Mouse (Mus musculus) myocyte (in vitro differentiated cells): ENCODE measurements around the gene Arhgap28. TPM values are rescaled to one million over a fixed set of nuclear protein-coding genes. Genes with fewer than 3 reads are reported as not detected.

Source experiments
- H3K27me3 ChIP-seq: one replicate; pipeline ENCODE4 v1.6.1; 2011; ENCODE audit not compliant: control insufficient read depth, insufficient read depth, insufficient read length
- H3K36me3 ChIP-seq: one replicate; pipeline ENCODE4 v1.6.1; 2011; ENCODE audit not compliant: control insufficient read depth, insufficient read depth
- H3K4me2 ChIP-seq: one replicate; pipeline ENCODE4 v1.6.1; 2011; ENCODE audit warnings: low read depth, control low read depth
- H3K4me3 ChIP-seq: one replicate; pipeline ENCODE4 v1.5.1; 2011; ENCODE audit warnings: mild to moderate bottlenecking, control low read depth, moderate library complexity
- H3K79me2 ChIP-seq: one replicate; pipeline ENCODE4 v1.6.1; 2011; ENCODE audit not compliant: control insufficient read depth, insufficient read depth
- H3ac ChIP-seq: one replicate; pipeline ENCODE4 v1.6.1; 2011; ENCODE audit not compliant: control insufficient read depth, insufficient read length
- CEBPB ChIP-seq: IDR thresholded peaks from 2 replicates; pipeline ENCODE4 v1.6.1; 2011; ENCODE audit warnings: mild to moderate bottlenecking, moderate library complexity; ENCODE audit not compliant: poor library complexity, insufficient read depth, severe bottlenecking
- E2F4 ChIP-seq: IDR thresholded peaks from one replicate; pipeline ENCODE4 v1.6.1; 2011; ENCODE audit warnings: mild to moderate bottlenecking, control low read depth, moderate library complexity; ENCODE audit not compliant: insufficient read depth
- MAX ChIP-seq: IDR thresholded peaks from one replicate; pipeline ENCODE4 v1.6.1; 2011; ENCODE audit warnings: low read depth, mild to moderate bottlenecking, control low read depth
- MYOD1 ChIP-seq, 3 experiments: IDR thresholded peaks; one replicate each; pipeline ENCODE4 v1.6.1; 2011; ENCODE audit warnings: control low read depth in 2 of 3, low read depth in 2 of 3, mild to moderate bottlenecking in 2 of 3, moderate library complexity in 1 of 3; ENCODE audit not compliant: insufficient read length in 2 of 3, control insufficient read depth in 1 of 3
- MYOG ChIP-seq, 3 experiments: IDR thresholded peaks; one replicate each; pipeline ENCODE4 v1.6.1; 2011; ENCODE audit warnings: control low read depth in 2 of 3, low read depth in 2 of 3, mild to moderate bottlenecking in 2 of 3; ENCODE audit not compliant: insufficient read length in 2 of 3, control insufficient read depth in 1 of 3, insufficient read depth in 1 of 3
- POLR2A ChIP-seq: IDR thresholded peaks from one replicate; pipeline ENCODE4 v1.6.1; 2011; ENCODE audit warnings: low read depth, mild to moderate bottlenecking, control low read depth, moderate library complexity; ENCODE audit not compliant: insufficient read length
- POLR2AphosphoS2 ChIP-seq: IDR thresholded peaks from one replicate; pipeline ENCODE4 v1.6.1; 2011; ENCODE audit warnings: low read depth, control low read depth; ENCODE audit not compliant: insufficient read length
- REST ChIP-seq: IDR thresholded peaks from one replicate; pipeline ENCODE4 v1.6.1; 2011; ENCODE audit warnings: mild to moderate bottlenecking, control low read depth, moderate library complexity; ENCODE audit not compliant: insufficient read depth, insufficient read length
- SRF ChIP-seq: IDR thresholded peaks from one replicate; pipeline ENCODE4 v1.6.1; 2011; ENCODE audit warnings: low read depth; ENCODE audit not compliant: control insufficient read depth, insufficient read length
- TCF12 ChIP-seq: IDR thresholded peaks from one replicate; pipeline ENCODE4 v1.6.1; 2011; ENCODE audit warnings: mild to moderate bottlenecking, control low read depth; ENCODE audit not compliant: poor library complexity, insufficient read depth, severe bottlenecking
- TCF3 ChIP-seq: IDR thresholded peaks from one replicate; pipeline ENCODE4 v1.6.1; 2011; ENCODE audit warnings: low read depth, control low read depth; ENCODE audit not compliant: insufficient read length
- USF1 ChIP-seq: IDR thresholded peaks from one replicate; pipeline ENCODE4 v1.6.1; 2011; ENCODE audit warnings: low read depth, mild to moderate bottlenecking, control low read depth, moderate library complexity
- polyA plus RNA-seq: library from polyadenylated mRNA; unstranded; fragments of >200 nt; fragmentation: generic; extraction: Trizol; gene quantifications from one replicate; pipeline ENCODE4 v1.2.1, GENCODE M21; 2012; ENCODE audit warnings: missing spikeins

The Arhgap28 gene
- polyA plus RNA-seq, 1 experiment = 19.8 TPM

GRCm38 (mm10) chr17:67908137-67908536, 95.8 kb downstream of the Arhgap28 start:
- Histone ChIP-seq H3K36me3 (no peaks in the 10 kb centered on the region), H3K79me2 (peaks cover 13% of the 10 kb centered on the region), H3K27me3 (no peaks in the 10 kb centered on the region), H3K4me3 (no peak overlapping the region), H3ac (no peak overlapping the region), H3K4me2 (peak overlapping the region; percentile 28)
- TF ChIP-seq SRF (no peak), REST (no peak), POLR2AphosphoS2 (no peak), TCF12 (no peak), E2F4 (no peak), MYOG (IDR thresholded peaks at IDR 0.05; ENCODE audit: control insufficient read depth in 1 of 3, insufficient read depth in 1 of 3, insufficient read length in 2 of 3, low read depth in 2 of 3) (no peak), USF1 (no peak), MYOD1 (IDR thresholded peaks at IDR 0.05; ENCODE audit: control insufficient read depth in 1 of 3, insufficient read length in 2 of 3, low read depth in 2 of 3) (no peak), CEBPB (no peak), TCF3 (no peak), MAX (no peak)

- TF ChIP-seq USF1 = no peak
- no peak for TF ChIP-seq TCF3
- TF ChIP-seq CEBPB = no peak
- TF ChIP-seq MYOG (IDR thresholded peaks at IDR 0.05; ENCODE audit: control insufficient read depth in 1 of 3, insufficient read depth in 1 of 3, insufficient read length in 2 of 3, low read depth in 2 of 3) = peak in 1 of 3 experiments; percentile 53
- TF ChIP-seq MYOD1 (IDR thresholded peaks at IDR 0.05; ENCODE audit: control insufficient read depth in 1 of 3, insufficient read length in 2 of 3, low read depth in 2 of 3) = peak in 1 of 3 experiments; percentile 52
- TF ChIP-seq POLR2A = no peak
- H3K79me2 ChIP-seq = peaks cover 11% of the 10 kb centered on the region
- H3K36me3 ChIP-seq = no peaks in the 10 kb centered on the region
- no peak overlapping the region for H3K4me3 ChIP-seq
- no peak overlapping the region for H3ac ChIP-seq
- no peak overlapping the region for H3K4me2 ChIP-seq
- no peaks in the 10 kb centered on the region for H3K27me3 ChIP-seq
Measured at GRCm38 (mm10) chr17:67907532-67908054, 96.3 kb downstream of the Arhgap28 start.

- no peak overlapping the region for H3K4me3 ChIP-seq
- no peak for TF ChIP-seq REST
- no peak for TF ChIP-seq E2F4
- no peak for TF ChIP-seq SRF
- TF ChIP-seq MYOD1 (IDR thresholded peaks at IDR 0.05; ENCODE audit: control insufficient read depth in 1 of 3, insufficient read length in 2 of 3, low read depth in 2 of 3) = no peak
- TF ChIP-seq TCF3 = no peak
- no peak for TF ChIP-seq MYOG (IDR thresholded peaks at IDR 0.05; ENCODE audit: control insufficient read depth in 1 of 3, insufficient read depth in 1 of 3, insufficient read length in 2 of 3, low read depth in 2 of 3)
- no peak for TF ChIP-seq POLR2AphosphoS2
- TF ChIP-seq USF1 = no peak
- TF ChIP-seq CEBPB = no peak
- no peak for TF ChIP-seq POLR2A
- H3ac ChIP-seq = no peak overlapping the region
- H3K79me2 ChIP-seq = peaks cover 9% of the 10 kb centered on the region
- no peaks in the 10 kb centered on the region for H3K36me3 ChIP-seq
- H3K27me3 ChIP-seq = no peaks in the 10 kb centered on the region
- no peak overlapping the region for H3K4me2 ChIP-seq
Measured at GRCm38 (mm10) chr17:67906236-67906635, 97.7 kb downstream of the Arhgap28 start.

GRCm38 (mm10) chr17:67904315-67904944, 99.5 kb downstream of the Arhgap28 start:
- no peaks in the 10 kb centered on the region for H3K27me3 ChIP-seq
- no peaks in the 10 kb centered on the region for H3K36me3 ChIP-seq
- peaks cover 9% of the 10 kb centered on the region for H3K79me2 ChIP-seq
- peak overlapping the region; percentile 54 for H3K4me2 ChIP-seq
- H3K4me3 ChIP-seq = no peak overlapping the region
- peak; percentile 86 to 97 (median 89) for TF ChIP-seq MYOD1 (IDR thresholded peaks at IDR 0.05; ENCODE audit: control insufficient read depth in 1 of 3, insufficient read length in 2 of 3, low read depth in 2 of 3)
- peak; percentile 74 for TF ChIP-seq TCF3
- TF ChIP-seq POLR2AphosphoS2 = no peak
- TF ChIP-seq MYOG (IDR thresholded peaks at IDR 0.05; ENCODE audit: control insufficient read depth in 1 of 3, insufficient read depth in 1 of 3, insufficient read length in 2 of 3, low read depth in 2 of 3) = peak; percentile 65 to 97 (median 94)
- no peak for TF ChIP-seq CEBPB
- TF ChIP-seq TCF12 = peak; percentile 91
- TF ChIP-seq SRF = peak; percentile 64
- no peak overlapping the region for H3ac ChIP-seq
